Mouse (Mus musculus) lung, embryonic 16.5 days (tissue): ENCODE measurements around the gene Armh1. TPM values are rescaled to one million over a fixed set of nuclear protein-coding genes. Genes with fewer than 3 reads are reported as not detected.

Experiments
- ATAC-seq: fragments of 200-750 bp; cut with Nextera tagmentation; 2 replicates; pipeline ENCODE4 v1.8.0; 2017; ENCODE audit warnings: low read depth, mild to moderate bottlenecking, moderate library complexity
- H3K27ac ChIP-seq: fragments of 300-500 bp; sonication (generic); 2 replicates; pipeline ENCODE4 v1.5.1; 2014; ENCODE audit warnings: mild to moderate bottlenecking, control low read depth, low read length
- H3K27me3 ChIP-seq: fragments of 300-500 bp; sonication (generic); 2 replicates; pipeline ENCODE4 v1.6.1; 2014; ENCODE audit warnings: low read depth, low read length, mixed read lengths; ENCODE audit not compliant: control insufficient read depth, insufficient read depth
- H3K36me3 ChIP-seq: fragments of 300-500 bp; sonication (generic); 2 replicates; pipeline ENCODE4 v1.6.1; 2014; ENCODE audit warnings: low read length; ENCODE audit not compliant: control insufficient read depth, insufficient read depth
- H3K4me1 ChIP-seq: fragments of 300-500 bp; sonication (generic); replicated peaks from 2 replicates; pipeline ENCODE4 v1.6.1; 2014; ENCODE audit warnings: low read length, mixed read lengths; ENCODE audit not compliant: control insufficient read depth, insufficient read depth
- H3K4me2 ChIP-seq: fragments of 300-500 bp; sonication (generic); 2 replicates; pipeline ENCODE4 v1.6.1; 2014; ENCODE audit warnings: low read depth, low read length, control low read depth
- H3K4me3 ChIP-seq: fragments of 300-500 bp; sonication (generic); 2 replicates; pipeline ENCODE4 v1.5.1; 2014; ENCODE audit warnings: mild to moderate bottlenecking, low read length, control low read depth
- H3K9ac ChIP-seq: fragments of 300-500 bp; sonication (generic); 2 replicates; pipeline ENCODE4 v1.6.1; 2014; ENCODE audit warnings: low read length, control low read depth
- H3K9me3 ChIP-seq: fragments of 300-500 bp; sonication (generic); 2 replicates; pipeline ENCODE4 v1.6.1; 2016; ENCODE audit warnings: low read length; ENCODE audit not compliant: control insufficient read depth
- WGBS: fragments of 180-500 bp; shearing (Covaris S2); extraction: QIAGEN DNeasy Blood & Tissue Kit; methylation state at CpG from one replicate; pipeline ENCODE4 v1.1.7; 2014; 5-methylcytosine and 5-hydroxymethylcytosine counted together
- polyA plus RNA-seq: library from polyadenylated mRNA; unstranded; fragments of >200 nt; fragmentation: Nextera tagmentation; extraction: Ambion mirVana; gene quantifications from 2 replicates; pipeline ENCODE4 v1.2.1, GENCODE M21; 2015

Armh1 gene
- polyA plus RNA-seq, 1 experiment from 2014 or later, result 2.0 TPM

DNA sequence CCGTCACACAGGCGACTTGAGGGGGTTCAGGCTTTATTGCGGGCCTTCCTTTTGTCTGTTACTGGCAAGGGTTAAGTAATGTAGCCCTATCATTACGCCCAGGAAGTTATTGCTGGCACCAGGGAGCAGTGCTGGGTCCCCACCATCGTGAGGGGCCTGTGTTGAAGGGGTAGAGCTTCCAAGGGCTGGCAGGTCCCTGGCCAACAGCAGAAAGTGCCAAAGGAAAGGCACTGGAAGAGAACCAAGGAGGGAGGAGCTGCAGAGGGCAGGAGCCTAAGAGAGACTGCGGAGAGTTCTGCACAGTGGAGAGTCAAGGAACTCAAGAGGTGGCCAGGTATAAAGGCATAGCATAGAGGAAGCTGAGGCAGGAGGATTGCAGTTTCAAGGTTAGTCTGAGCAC is 2.7 kb upstream of the Armh1 start:
- WGBS, result 62% methylated on average over 6 of the region's 6 CpGs
- no peak overlapping the region for H3K4me2 ChIP-seq
- no peaks in the 10 kb centered on the region for H3K36me3 ChIP-seq
- no peaks in the 10 kb centered on the region for H3K9me3 ChIP-seq
- no peak for ATAC-seq
- no peaks in the 10 kb centered on the region for H3K27me3 ChIP-seq
- H3K4me3 ChIP-seq, result no peak overlapping the region
- peaks cover 10% of the 10 kb centered on the region for H3K4me1 ChIP-seq
- no peak overlapping the region for H3K27ac ChIP-seq
- no peak overlapping the region for H3K9ac ChIP-seq

DNA sequence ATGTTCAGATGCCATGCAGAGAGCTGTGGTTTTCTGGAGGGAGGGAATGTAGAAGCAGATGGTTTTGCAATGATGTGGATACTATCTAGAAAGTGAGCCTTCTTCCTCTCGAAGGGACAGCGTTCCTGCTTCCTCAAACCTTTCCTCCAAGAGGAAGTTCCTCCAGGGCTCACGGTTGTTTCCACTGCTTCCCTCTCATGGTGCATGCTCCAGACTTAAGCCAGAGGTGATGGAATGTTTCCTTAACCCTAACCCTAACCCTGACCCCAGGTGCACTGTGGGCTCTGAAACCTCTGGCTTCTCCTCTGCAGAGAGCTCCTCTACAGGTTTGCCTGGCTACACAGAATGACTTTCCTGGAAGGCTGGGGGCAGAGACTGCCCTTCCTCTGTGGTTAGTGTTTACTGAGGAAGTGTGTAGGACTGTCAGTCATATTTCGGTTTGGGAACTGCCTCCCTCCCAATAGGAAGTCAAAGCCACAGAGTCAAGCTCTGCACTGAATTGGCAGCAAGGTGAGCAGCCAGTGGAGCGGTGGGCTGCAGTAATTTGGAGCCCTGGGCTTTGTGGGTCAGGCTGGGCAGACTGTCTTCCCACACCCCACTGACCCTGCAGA is 2.2 kb upstream of the Armh1 start:
- ATAC-seq, result no peak
- H3K27ac ChIP-seq, result no peak overlapping the region
- H3K27me3 ChIP-seq, result no peaks in the 10 kb centered on the region
- 46% methylated on average over 5 of the region's 5 CpGs for WGBS
- H3K36me3 ChIP-seq, result no peaks in the 10 kb centered on the region
- H3K9me3 ChIP-seq, result no peaks in the 10 kb centered on the region
- no peak overlapping the region for H3K9ac ChIP-seq
- peaks cover 10% of the 10 kb centered on the region for H3K4me1 ChIP-seq
- no peak overlapping the region for H3K4me2 ChIP-seq
- no peak overlapping the region for H3K4me3 ChIP-seq

DNA sequence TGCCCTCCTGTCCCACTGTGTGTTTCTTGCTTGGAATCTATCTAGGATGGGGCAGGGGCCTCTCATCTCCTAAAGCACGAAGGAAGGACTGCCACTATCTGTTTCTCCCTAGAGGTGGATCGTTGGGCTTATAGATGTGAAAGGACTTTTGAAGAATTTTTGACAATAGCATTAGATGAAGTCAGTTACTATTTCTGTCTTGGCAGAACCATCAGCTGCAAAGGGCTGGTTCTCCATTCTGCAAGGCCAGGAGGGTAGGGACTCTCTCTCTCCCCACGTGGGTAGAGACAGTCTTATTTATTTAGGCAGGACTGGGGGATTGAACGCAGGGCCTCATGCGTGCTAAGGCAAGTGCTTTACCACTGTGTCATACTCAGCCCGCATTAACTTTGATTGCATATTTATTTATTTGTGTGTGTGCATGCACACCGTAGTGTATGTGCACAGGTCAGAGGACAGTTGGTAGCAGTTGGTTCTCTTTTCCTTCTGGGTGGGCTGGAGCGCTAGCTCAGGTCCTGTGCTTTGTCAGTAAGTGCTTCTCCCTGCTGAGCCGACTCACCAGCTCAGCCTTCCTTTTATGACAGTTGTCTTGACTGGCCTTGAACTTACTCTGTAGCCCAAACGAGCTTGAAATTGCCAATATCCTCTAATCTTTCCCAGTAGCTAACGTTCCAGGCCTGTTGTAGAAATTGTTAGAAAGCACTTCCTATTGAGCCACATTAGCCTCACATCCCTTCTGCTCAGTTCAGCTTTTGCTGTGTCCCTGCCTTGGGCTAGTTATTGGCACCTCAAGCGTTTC is 1.5 kb upstream of the Armh1 start:
- H3K36me3 ChIP-seq, result no peaks in the 10 kb centered on the region
- WGBS, result 60% methylated on average over 12 of the region's 12 CpGs
- ATAC-seq, result no peak
- H3K4me2 ChIP-seq, result no peak overlapping the region
- H3K27ac ChIP-seq, result peak overlapping the region; percentile 47; the same call in 1 of the 2 replicates
- H3K27me3 ChIP-seq, result no peaks in the 10 kb centered on the region
- no peak overlapping the region for H3K9ac ChIP-seq
- no peak overlapping the region for H3K4me3 ChIP-seq
- peaks cover 10% of the 10 kb centered on the region for H3K4me1 ChIP-seq
- no peaks in the 10 kb centered on the region for H3K9me3 ChIP-seq

DNA sequence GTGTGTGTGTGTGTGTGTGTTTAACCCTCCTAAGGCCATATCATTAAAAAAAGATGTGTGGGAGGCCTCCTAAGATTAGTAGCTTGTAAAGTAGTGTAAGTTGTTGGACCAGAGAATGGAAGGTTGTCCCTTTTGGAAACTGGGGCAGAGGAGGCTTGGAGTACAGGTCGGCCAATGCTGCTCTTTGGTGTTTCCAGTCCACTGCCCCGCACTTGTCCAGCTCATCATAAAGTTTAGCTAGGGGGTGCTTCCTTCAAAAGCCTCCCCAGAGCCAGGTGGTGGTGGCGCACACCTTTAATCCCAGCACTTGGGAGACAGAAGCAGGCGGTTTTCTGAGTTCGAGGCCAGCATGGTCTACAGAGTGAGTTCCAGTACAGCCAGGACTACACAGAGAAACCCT is 830 bp upstream of the Armh1 start:
- Histone ChIP-seq H3K9ac (no peak overlapping the region), H3K9me3 (no peaks in the 10 kb centered on the region), H3K4me1 (peaks cover 10% of the 10 kb centered on the region), H3K4me3 (peak overlapping the region; percentile 80), H3K4me2 (peak overlapping the region; percentile 69), H3K27me3 (no peaks in the 10 kb centered on the region), H3K36me3 (no peaks in the 10 kb centered on the region), H3K27ac (peak overlapping the region; percentile 47)
- WGBS, result 89% methylated on average over 5 of the region's 5 CpGs
- ATAC-seq, result no peak

DNA sequence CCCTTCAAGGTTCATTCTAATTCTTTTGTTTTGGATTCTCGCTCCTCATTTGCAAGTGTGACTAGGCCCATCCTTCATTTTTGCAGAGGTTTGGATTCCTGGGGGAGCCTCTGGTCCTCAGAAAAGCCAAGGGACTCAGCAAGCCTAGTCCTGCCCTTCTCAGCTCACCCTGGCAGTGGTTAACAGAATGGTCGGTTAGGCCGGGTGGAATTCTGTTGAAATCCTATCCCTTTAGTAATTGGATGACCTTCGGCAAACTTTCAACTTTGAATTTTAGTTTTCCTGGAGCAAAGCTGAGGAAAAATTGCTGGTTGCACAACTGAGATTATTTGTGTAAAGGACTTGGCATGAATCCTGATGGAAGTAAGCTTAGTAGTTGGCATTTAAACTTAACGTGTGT is 426 bp upstream of the Armh1 start:
- peak overlapping the region; percentile 79 for H3K9ac ChIP-seq

DNA sequence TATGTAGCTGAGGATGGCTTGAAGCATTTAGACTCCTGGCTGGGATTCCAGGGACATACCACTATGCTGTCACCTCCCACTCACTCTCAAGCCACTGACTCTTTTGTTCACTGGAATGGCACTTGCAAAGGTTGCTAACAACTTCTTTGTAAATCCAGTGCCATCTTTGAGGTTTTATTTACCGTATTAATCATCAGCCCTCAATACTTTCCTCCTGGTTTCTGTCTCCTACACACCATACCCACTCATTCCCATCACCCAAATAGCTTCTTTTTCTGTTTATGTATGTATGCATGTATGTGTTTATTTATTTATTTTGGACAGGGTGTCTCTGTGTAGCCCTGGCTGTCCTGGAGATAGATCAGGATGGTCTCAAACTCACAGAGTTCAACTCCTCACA is 943 bp downstream of the Armh1 start:
- Histone ChIP-seq H3K36me3 (no peaks in the 10 kb centered on the region), H3K4me3 (peak overlapping the region; percentile 80), H3K4me2 (peak overlapping the region; percentile 69), H3K4me1 (peaks cover 10% of the 10 kb centered on the region), H3K9me3 (no peaks in the 10 kb centered on the region), H3K27ac (no peak overlapping the region), H3K9ac (no peak overlapping the region), H3K27me3 (no peaks in the 10 kb centered on the region)
- no peak for ATAC-seq
- 67% methylated on average over 1 of the region's 1 CpGs for WGBS

More for the DNA sequence above, 426 bp upstream of the Armh1 start:
- 20% methylated on average over 5 of the region's 5 CpGs for WGBS
- H3K4me3 ChIP-seq, result peak overlapping the region; percentile 80
- H3K36me3 ChIP-seq, result no peaks in the 10 kb centered on the region
- H3K27me3 ChIP-seq, result no peaks in the 10 kb centered on the region
- peak overlapping the region; percentile 69 for H3K4me2 ChIP-seq
- ATAC-seq, result peak; percentile 46
- no peaks in the 10 kb centered on the region for H3K9me3 ChIP-seq
- peak overlapping the region; percentile 88 for H3K27ac ChIP-seq
- H3K4me1 ChIP-seq, result peaks cover 10% of the 10 kb centered on the region

DNA sequence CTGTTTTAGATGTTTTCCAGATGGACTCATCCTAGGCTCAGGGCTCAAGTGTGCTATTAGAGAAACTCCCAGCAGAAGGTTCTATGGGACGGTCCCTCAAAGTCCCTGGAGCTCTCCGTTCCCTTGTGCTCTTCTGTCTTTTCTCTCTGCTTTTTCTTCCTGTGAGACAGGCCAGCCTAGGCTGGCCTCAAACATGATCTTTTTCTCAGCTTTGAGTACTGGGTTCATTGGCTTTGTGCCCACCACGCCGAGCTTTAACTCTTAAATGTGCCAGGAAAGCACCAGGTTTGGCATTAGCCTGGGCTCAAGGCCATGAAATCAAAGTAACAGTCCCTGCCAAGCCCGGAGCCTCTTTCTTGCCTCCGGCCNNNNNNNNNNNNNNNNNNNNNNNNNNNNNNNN is 11.1 kb downstream of the Armh1 start:
- no peak overlapping the region for H3K4me2 ChIP-seq
- H3K36me3 ChIP-seq, result no peaks in the 10 kb centered on the region
- H3K9ac ChIP-seq, result no peak overlapping the region
- no peaks in the 10 kb centered on the region for H3K27me3 ChIP-seq
- 45% methylated on average over 6 of the region's 6 CpGs for WGBS
- no peak for ATAC-seq
- no peaks in the 10 kb centered on the region for H3K9me3 ChIP-seq
- H3K4me3 ChIP-seq, result no peak overlapping the region
- H3K27ac ChIP-seq, result peak overlapping the region; percentile 12; the same call in 1 of the 2 replicates
- H3K4me1 ChIP-seq, result peaks cover 9% of the 10 kb centered on the region

DNA sequence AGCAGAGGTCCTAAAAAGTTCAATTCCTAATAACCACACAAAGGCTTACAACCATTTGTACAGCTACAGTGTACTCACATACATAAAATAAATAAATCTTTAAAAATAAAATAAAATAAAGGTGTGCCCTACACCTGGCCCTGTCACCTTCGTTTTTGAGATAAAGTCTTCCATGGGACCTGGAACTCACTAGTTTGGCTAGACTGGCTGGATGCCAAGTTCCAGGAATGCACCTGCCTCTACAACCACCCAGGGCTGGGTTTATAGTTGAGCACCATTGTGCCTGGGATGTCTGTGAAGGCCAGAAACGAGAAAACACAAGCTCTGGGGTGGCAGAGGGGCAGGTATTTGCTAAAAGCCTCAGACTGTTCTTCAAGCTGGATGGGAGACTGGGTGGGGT is 12.8 kb downstream of the Armh1 start:
- no peak overlapping the region for H3K4me3 ChIP-seq
- H3K27me3 ChIP-seq, result no peaks in the 10 kb centered on the region
- H3K36me3 ChIP-seq, result no peaks in the 10 kb centered on the region
- ATAC-seq, result peak; percentile 56; the same call in 1 of the 2 replicates
- 22% methylated on average over 2 of the region's 2 CpGs for WGBS
- no peak overlapping the region for H3K9ac ChIP-seq
- H3K4me2 ChIP-seq, result no peak overlapping the region
- peaks cover 15% of the 10 kb centered on the region for H3K4me1 ChIP-seq
- no peaks in the 10 kb centered on the region for H3K9me3 ChIP-seq
- peak overlapping the region; percentile 50 for H3K27ac ChIP-seq

DNA sequence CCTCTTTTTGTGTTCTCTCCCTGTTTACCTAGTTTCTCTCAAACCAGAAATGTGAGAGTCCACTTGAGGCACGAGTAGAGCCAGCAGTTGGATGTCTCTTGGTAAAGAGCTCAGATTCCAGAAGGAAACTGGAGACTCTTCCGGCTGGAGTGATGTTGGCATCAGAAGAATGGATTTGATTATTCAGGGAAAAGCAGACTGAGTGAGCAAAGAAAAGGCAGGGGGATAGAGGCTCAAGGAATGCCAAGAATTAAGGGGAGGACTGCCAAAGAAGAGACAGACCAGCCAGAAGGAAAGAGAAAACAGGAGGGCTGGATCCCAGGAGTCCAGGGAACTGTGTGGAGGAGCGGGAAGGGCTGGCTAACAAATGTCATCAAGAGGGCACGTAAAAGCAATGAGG is 16.1 kb downstream of the Armh1 start:
- no peak overlapping the region for H3K4me3 ChIP-seq
- H3K9me3 ChIP-seq, result no peaks in the 10 kb centered on the region
- H3K4me2 ChIP-seq, result no peak overlapping the region
- peaks cover 13% of the 10 kb centered on the region for H3K4me1 ChIP-seq
- peak overlapping the region; percentile 44 for H3K27ac ChIP-seq
- ATAC-seq, result peak; percentile 45; the same call in 1 of the 2 replicates
- 31% methylated on average over 4 of the region's 4 CpGs for WGBS
- no peaks in the 10 kb centered on the region for H3K36me3 ChIP-seq
- H3K9ac ChIP-seq, result no peak overlapping the region
- H3K27me3 ChIP-seq, result no peaks in the 10 kb centered on the region
